Mouse (Mus musculus) heart, adult 2 months (tissue): ENCODE data around the gene Clasp1.

Source experiments
- CTCF ChIP-seq: fragments of 200-600 bp; IDR thresholded peaks from 2 replicates; pipeline ENCODE4 v1.8.1; 2022; ENCODE audit warnings: antibody characterized with exemption, mild to moderate bottlenecking, moderate library complexity
- POLR2A ChIP-seq: fragments of 200-500 bp; IDR thresholded peaks from 2 replicates; pipeline ENCODE4 v1.6.1; 2011; ENCODE audit warnings: mild to moderate bottlenecking, low read depth, low read length, control low read depth; ENCODE audit not compliant: insufficient read depth

DNA sequence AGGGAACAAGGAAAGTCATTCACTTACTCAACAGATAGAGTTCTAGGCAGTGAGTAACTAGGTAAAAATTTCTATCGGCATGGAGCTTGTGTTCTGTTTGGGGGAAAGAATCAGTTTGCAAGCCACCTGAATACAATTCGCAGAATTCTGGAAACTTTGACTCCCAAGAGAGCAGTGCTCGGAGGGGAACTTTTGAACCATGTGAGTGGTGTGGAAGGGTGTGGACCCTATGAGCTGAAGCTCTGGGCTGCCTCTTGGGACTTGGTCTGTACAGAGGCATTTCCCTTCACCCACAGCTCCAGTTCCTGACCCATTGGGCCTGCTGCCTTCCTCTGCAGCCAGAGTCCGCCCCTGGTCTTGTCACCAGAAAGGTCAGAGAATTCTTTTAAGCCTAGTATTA lies 64.7 kb downstream of the Clasp1 start:
- TF ChIP-seq CTCF (no peak), POLR2A (no peak)
